In the genomic region with DNA sequence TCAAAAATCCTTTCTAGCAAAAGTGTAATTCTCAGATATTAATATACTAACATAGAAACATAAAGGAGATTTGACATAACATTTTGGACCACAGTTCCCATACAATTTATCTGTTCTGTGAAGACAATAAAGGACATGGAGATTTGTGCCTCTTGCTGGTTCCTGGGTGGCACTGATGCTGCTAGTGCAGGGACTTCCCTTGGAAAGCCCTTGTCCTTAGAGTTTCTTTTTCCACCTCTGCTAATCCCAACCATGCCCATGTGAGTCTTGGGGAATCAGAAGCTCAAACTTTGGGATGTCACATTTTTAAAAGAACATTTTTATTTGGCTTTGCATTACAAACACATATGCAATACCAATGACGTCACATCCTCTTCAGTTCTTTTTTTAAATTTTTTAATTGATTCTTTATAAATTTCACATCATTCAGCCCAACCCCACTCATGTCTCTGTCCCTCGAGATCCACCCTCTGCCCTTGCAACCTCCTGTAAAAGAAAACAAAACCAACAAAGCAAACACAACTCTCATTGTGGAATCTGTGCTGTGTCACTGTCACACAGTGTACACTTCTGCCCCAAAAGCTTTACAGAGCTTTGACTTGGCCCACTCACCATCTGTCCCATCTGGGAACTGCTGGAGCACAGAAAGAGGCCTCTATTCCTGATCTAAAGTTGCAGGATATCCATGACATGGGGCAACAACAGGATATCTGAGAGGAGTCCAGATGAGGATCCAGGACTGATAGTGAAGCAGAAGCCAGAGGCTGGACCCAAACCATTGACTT, we compare ENCODE assay signal across 28 mouse cellular contexts.
"Had no signal": no experiment of that assay in that cellular context is flagged by ENCODE, and none has a peak within 500 bp of the region (broad histone marks: within the 10 kb centered on the region; RNA-seq: fewer than 3 reads in every experiment).

No protein-coding gene starts in this region.

- ATAC-seq: forebrain, embryonic 13.5 days; forebrain, embryonic 14.5 days; forebrain, embryonic 15.5 days; forebrain, embryonic 16.5 days; forebrain, postnatal 0 days had no signal

- H3K4me2 ChIP-seq: embryonic facial prominence, embryonic 12.5 days; embryonic facial prominence, embryonic 13.5 days; embryonic facial prominence, embryonic 15.5 days; forebrain, embryonic 12.5 days; forebrain, embryonic 13.5 days; forebrain, embryonic 15.5 days had no signal

- H3K27me3 ChIP-seq: embryonic facial prominence, embryonic 12.5 days; embryonic facial prominence, embryonic 13.5 days; embryonic facial prominence, embryonic 15.5 days; forebrain, embryonic 12.5 days; forebrain, embryonic 13.5 days; forebrain, embryonic 15.5 days had no signal

- H3K9me3 ChIP-seq: embryonic facial prominence, embryonic 10.5 days; embryonic facial prominence, embryonic 12.5 days; embryonic facial prominence, embryonic 13.5 days; embryonic facial prominence, embryonic 15.5 days; forebrain, embryonic 10.5 days; forebrain, embryonic 12.5 days; forebrain, embryonic 13.5 days; forebrain, embryonic 15.5 days had no signal

- H3K9ac ChIP-seq: embryonic facial prominence, embryonic 12.5 days; embryonic facial prominence, embryonic 13.5 days; embryonic facial prominence, embryonic 15.5 days; forebrain, embryonic 12.5 days; forebrain, embryonic 13.5 days; forebrain, embryonic 15.5 days; forebrain, postnatal 0 days had no signal

- H3K27ac ChIP-seq: embryonic facial prominence, embryonic 10.5 days; embryonic facial prominence, embryonic 12.5 days; embryonic facial prominence, embryonic 13.5 days; embryonic facial prominence, embryonic 15.5 days; forebrain, embryonic 10.5 days; forebrain, embryonic 12.5 days; forebrain, embryonic 13.5 days; forebrain, embryonic 15.5 days; heart, adult 2 months had no signal

- H3K4me3 ChIP-seq: embryonic facial prominence, embryonic 10.5 days; embryonic facial prominence, embryonic 12.5 days; embryonic facial prominence, embryonic 13.5 days; embryonic facial prominence, embryonic 15.5 days; erythroblast, embryonic 14.5 days; forebrain, embryonic 10.5 days; forebrain, embryonic 12.5 days; forebrain, embryonic 13.5 days; forebrain, embryonic 15.5 days; heart, adult 2 months had no signal

- H3K36me3 ChIP-seq: embryonic facial prominence, embryonic 10.5 days; embryonic facial prominence, embryonic 12.5 days; embryonic facial prominence, embryonic 13.5 days; embryonic facial prominence, embryonic 15.5 days; forebrain, embryonic 10.5 days; forebrain, embryonic 12.5 days; forebrain, embryonic 15.5 days had no signal

- DNase-seq: cerebellum, adult 18-20 months; cerebellum, adult 2 months; cerebellum, adult 8-10 months; cerebellum, adult 9-10 months; cerebellum, adult 9-11 months; cerebellum, postnatal 10 days; cerebellum, postnatal 14 days; cerebellum, postnatal 25 days; cerebellum, postnatal 36 days; embryo, embryonic 11 days; forebrain, postnatal 0 days; gastrocnemius, postnatal 10 days; gastrocnemius, postnatal 14 days; gastrocnemius, postnatal 25 days; gastrocnemius, postnatal 36 days; heart, adult 18-20 months; heart, adult 2 months had no signal

- H3K4me1 ChIP-seq: embryonic facial prominence, embryonic 10.5 days; embryonic facial prominence, embryonic 12.5 days; embryonic facial prominence, embryonic 13.5 days; embryonic facial prominence, embryonic 15.5 days; forebrain, embryonic 10.5 days; forebrain, embryonic 12.5 days; forebrain, embryonic 13.5 days; forebrain, embryonic 15.5 days had no signal
